Mouse (Mus musculus) heart, postnatal 14 days (tissue): ENCODE results near the gene Gm5148. TPM values are rescaled to one million over a fixed set of nuclear protein-coding genes. Genes with fewer than 3 reads are reported as not detected.

Experiments used
- total RNA-seq, 2 experiments: library from RNA; stranded (reverse); gene quantifications; 2 replicates each; pipeline ENCODE4 v1.2.3; 2021

The Gm5148 gene
- total RNA-seq, 2 experiments from 2014 or later = not detected

Other genes with a start within 250 kb of the Gm5148 start
- 10 to 100 TPM; 35.3 to 43.1 TPM for gene Spry1, start 84.5 kb downstream of the Gm5148 start, total RNA-seq